Mouse (Mus musculus): ENCODE data around the gene Ift57.

DNA sequence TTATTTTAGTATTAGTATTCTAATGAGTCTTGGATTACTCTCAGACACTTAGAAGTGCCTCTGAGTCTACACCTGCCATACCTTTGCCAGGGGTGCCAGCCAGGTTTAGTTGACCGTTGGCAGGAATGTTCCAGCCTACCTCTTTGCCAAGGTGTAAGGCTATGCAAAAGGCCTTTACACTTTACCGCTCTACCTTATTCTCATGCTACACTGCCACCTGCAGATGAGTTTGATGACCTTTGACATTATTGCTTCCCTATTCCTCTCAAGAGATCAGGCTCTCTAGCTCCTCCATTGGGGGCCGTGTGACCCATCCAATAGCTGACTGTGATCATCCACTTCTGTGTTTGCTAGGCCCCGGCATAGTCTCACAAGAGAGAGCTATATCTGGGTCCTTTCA is 41.9 kb upstream of the Ift57 start:
- TF ChIP-seq CTCF (IDR thresholded peaks at IDR 0.05) (no peak), POLR2A (IDR thresholded peaks at IDR 0.05; ENCODE audit: insufficient read depth, low read depth, low read length) (no peak), EP300 (IDR thresholded peaks at IDR 0.05; ENCODE audit: insufficient read depth, low read depth, low read length) (no peak)

All from heart, adult 2 months (tissue).